Mouse (Mus musculus) thymus, adult 18-20 months (tissue): ENCODE data around the gene Dab1.

Source experiments
- DNase-seq, 2 experiments: peaks; one replicate each; pipeline ENCODE4 v3.0.0; 2022; ENCODE audit warnings: mixed read lengths in 2 of 2

Dab1 gene

GRCm38 (mm10) chr4:104625316-104625715, 1006.2 kb downstream of the Dab1 start:
- DNase-seq: no peak

DNA sequence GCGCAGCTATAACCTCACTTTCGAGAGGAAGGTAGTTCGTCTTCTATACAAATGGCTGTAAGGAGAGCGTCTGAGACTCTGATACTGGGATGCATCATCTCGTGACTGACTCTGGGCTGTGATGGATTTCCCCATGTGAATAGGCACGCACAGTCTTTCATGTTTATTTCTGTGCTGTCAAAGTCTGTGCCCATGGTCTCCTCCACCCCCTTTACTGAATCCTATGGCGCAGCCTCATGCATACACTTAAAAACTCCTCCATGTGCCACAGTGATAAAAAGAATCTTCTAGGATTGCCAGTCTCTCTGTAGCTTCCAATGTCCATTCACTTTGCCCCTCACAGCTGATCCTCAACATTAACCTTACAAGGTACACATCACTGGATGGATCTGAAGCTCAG, 1009.5 kb downstream of the Dab1 start:
- no peak for DNase-seq

- no peak for DNase-seq
Measured at GRCm38 (mm10) chr4:104637016-104637415, 1017.9 kb downstream of the Dab1 start.

DNA sequence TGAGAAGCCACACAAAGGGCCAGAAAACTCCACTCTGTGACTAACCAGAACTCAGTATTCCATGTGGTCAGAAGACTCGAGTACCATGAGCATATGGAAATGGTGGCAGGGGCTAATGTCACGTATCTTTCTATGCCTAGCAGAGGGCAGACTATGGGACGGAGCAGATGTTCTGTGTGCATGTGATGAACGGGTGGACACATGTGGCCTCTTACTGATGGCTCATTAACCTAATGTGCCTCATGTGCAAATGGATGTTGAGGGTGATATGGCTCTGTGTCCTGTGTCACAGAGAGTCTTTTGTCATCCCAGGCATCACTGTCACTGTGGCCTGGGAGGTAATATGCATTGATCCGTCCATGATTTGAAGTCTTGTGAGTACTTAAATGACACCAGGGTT, 1021.5 kb downstream of the Dab1 start:
- DNase-seq: no peak

DNA sequence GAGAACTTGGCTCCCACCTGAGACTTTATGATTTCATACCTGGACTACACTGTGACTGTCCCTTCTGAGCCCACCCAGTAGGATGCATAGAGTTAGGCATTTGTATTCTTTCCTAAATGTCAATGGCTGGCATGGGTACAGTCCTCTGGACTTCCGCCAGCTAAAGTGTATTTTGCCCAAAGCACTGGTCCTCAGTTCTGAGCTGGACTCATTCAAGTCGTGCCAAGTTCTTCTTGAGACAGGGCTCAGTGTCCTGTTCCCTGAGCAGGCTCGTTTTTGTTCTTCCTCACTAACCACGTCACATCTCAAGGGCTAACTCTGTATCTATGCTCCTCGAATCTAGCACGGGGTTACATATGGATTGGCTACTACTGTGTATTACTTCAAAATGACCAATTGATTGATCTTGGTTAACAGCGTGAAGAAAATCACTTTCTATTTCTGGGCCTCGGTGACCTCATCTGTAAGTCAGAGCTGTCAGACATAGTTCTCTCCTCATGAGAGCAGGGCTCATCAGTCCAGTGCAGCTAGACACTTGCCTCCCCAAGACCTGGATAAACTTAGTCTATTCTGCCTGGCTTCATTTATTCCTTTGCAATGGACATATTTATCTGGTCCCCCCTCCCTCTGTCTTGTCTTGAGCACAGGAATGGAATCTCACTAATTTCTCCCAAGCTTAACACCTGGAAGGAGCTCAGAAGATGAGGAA, 1023.8 kb downstream of the Dab1 start:
- no peak for DNase-seq

GRCm38 (mm10) chr4:104643534-104644356, 1024.6 kb downstream of the Dab1 start:
- no peak for DNase-seq

GRCm38 (mm10) chr4:104644357-104644630, 1025.1 kb downstream of the Dab1 start:
- DNase-seq: no peak

GRCm38 (mm10) chr4:104644862-104645261, 1025.7 kb downstream of the Dab1 start:
- no peak for DNase-seq

GRCm38 (mm10) chr4:104651761-104652160, 1032.6 kb downstream of the Dab1 start:
- no peak for DNase-seq

- no peak for DNase-seq
Measured at GRCm38 (mm10) chr4:104656728-104657127, 1037.6 kb downstream of the Dab1 start.

DNA sequence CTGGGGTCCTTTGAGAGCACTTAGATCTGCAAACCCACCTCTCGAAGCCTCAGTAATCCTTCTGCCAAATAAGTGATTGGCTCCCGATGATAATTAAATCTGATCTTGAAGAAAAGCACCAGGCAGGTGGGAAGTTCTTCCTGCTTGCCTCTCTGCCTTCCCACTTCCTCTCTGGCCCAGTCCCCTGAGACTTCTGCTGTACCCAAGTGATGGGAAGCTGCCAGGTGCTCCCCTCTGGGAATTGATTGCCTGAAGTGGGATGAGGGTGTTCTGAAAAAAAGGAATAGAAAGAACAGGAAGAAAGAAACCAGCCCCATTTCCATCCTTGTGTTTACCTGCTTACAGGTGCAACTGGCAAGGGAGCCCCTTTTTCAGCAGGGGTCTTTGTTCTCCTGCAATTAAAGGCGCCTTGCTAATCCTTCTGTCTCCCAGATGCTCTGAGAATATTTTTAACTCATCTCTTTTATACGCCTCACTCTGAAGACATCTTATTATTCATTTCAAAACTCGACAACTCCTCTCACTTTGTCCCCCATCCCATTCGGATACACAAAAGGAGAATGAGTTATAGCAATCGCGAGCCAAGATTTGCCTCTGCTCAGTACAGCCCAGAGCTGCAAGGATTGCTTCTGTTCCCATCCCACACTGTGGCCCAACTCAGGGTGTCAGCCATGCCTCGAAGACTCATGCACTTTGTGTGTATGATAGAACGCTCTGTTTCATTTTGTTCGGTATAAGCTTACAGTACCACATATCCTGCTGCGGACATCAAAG, 1043.9 kb downstream of the Dab1 start:
- no peak for DNase-seq

DNA sequence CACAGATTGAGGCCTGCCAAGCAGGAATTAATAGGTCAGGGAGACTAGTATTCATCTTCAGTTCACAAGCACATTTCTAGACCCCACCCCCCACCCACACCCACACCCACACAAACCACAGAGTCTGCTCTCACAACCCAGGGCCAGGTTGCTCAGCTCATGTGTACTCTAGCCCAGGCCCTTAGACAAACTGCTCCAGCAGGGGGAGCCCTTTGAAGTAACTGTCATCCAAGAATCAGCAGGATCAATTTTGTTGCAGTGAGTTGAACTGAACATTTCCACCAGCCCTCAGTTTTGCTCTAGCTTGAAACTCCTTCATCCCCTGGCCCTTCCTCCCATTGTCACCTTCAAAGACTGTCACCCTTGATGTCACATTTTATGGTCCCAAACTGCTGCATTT, 1046.4 kb downstream of the Dab1 start:
- no peak for DNase-seq

GRCm38 (mm10) chr4:104666831-104667551, 1047.8 kb downstream of the Dab1 start:
- DNase-seq: no peak

GRCm38 (mm10) chr4:104668061-104668460, 1048.9 kb downstream of the Dab1 start:
- DNase-seq: no peak

DNA sequence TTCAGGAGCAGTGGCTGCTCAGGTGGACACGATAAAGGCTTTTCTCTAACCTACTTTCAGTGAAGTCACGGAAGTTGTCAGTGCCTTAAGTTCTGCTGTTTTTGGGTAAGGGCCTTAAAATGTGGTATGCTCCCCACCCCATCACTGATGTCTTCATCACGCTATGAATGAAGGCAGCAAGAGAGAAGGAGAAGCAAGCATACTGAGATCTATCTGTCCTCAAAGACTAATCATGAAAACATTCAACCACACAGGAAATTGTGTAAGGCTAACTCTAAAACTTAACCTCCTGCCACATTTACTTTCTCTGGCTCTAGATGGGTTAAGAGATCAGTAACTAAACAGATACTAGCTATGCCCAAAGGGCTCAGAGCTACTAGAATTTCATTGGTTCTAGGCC, 1050.2 kb downstream of the Dab1 start:
- DNase-seq: no peak

DNA sequence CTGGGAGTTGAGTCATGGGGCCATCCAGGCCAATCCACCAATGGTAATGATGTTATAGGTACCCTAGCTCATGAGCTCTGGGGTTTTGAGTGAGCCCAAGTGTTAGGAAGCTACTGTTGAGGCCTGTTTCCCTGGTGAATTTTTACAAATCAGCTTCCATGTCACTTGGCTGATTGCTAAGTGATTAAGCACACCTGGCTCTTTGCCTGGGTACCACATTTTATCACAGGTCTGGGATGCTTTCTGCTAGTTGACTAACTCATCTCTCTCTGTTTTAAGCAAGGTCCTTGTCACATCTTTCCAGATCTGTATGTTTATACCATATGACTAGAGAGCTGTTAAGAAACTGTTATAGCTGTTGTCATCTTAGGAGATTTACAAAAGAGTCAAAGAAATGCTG, 1051.6 kb downstream of the Dab1 start:
- no peak for DNase-seq

DNA sequence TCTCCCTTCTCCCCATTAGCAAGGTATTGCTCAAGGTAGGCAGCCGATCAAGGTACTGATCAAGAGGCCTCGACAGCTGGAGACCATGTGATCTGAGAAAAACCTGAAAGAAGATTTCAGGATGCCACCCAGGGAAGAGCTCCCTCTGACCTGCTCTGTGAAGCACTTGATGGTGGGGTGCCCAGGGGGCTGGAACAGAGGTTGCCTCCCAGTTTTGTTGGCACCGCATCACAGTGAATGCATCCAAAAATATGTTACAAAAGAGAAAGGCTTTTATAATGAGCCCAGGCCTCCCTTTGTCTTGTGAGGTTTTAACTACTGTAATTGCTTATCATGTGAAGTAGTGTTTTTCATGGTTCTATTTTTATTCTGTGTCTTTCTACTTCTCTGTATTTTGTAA, 1054.2 kb downstream of the Dab1 start:
- DNase-seq: no peak

- no peak for DNase-seq
Measured at GRCm38 (mm10) chr4:104674706-104675105, 1055.5 kb downstream of the Dab1 start.

GRCm38 (mm10) chr4:104678234-104678633, 1059.1 kb downstream of the Dab1 start:
- DNase-seq: no peak

DNA sequence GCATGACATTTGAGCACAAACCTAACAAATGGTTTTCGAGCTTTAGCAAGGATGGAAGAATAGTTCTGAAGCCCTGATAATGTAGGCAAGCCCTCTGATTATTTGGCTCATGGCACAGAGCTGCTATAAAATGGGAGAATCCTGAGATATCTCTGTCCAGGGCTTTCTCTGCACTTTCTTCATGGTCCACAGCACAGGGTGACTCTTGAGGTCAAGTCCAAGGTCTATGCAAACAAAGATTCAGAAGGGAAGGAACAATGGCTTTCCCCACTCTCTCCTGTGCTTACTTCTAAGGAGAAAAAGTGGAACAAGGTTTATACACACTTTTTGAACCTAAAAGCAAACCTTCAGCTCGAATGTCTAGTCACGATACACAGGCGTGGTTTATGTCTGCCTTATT, 1061.3 kb downstream of the Dab1 start:
- DNase-seq: no peak

DNA sequence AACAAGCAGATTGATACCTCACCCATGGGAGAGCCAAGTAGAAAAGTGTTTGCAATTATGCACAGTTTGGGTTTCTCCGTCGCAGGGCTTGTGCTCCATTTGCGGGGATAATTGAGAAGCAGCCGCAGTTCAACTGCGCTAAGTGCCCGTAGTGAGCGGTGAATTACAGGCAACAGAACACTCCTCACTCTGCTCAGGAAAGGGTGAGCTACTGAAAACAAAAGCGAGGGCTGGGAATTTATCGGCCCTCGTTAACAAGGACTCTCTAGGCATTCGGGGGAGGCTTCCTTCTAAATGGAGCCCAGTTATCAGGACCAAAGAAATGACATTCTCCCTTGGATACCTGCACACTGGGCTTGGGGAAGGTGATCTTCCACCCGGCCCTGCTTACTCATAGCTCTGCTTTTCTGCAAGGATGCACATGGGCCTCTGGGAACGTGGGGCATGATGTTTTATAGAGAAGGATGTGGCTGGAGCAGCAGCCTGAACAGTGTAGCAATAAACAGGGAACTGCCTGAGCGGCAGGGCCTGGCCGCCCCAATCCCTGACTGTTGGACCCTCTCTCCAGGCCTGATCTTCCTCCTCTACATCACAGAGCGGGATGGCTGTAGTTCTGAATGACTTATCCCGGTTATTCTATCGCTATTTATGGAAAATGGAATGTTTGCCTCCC, 1067.1 kb downstream of the Dab1 start:
- no peak for DNase-seq

GRCm38 (mm10) chr4:104689047-104689446, 1069.9 kb downstream of the Dab1 start:
- no peak for DNase-seq

DNA sequence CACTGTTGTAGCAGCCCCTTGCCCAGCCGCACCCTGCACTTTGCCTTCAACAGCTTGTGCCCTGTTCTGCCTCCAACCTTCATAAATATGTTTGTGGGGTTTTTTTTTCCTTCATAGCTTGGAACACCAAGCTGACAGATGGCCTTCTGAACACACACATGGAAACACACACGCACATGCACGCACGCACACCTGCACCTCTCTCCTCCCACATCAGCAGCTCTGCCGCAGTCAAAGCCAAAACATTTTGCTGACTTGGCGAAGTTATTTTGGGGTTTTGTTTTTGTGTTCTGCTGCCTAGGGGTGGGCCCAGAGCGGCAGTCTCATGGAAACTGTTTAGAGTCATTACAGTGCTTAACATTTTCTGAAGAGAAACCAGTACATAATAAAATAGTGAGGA, 1071.9 kb downstream of the Dab1 start:
- no peak for DNase-seq
